Mouse (Mus musculus) heart, postnatal 36 days (tissue): ENCODE data around the gene Mmp24. TPM values are rescaled to one million over a fixed set of nuclear protein-coding genes. Genes with fewer than 3 reads are reported as not detected.
"Not testable (repeated sequence)": the region's sequence is repeated elsewhere in the genome, so short reads cannot be mapped to it uniquely, and the experiment has no call there.

Source experiments
- DNase-seq, 2 experiments: peaks; one replicate each; pipeline ENCODE4 v3.0.0; 2021 to 2022
- intact Hi-C: fragments of 180-260 bp; cut with DNase I; formaldehyde crosslinking; loops from one replicate; pipeline ENCODE4 v1.15.1; 2025
- total RNA-seq, 2 experiments: library from RNA; stranded (reverse); gene quantifications; 2 replicates each; pipeline ENCODE4 v1.2.3; 2021

Gene Mmp24
- total RNA-seq, 2 experiments from 2014 or later: not detected

DNA sequence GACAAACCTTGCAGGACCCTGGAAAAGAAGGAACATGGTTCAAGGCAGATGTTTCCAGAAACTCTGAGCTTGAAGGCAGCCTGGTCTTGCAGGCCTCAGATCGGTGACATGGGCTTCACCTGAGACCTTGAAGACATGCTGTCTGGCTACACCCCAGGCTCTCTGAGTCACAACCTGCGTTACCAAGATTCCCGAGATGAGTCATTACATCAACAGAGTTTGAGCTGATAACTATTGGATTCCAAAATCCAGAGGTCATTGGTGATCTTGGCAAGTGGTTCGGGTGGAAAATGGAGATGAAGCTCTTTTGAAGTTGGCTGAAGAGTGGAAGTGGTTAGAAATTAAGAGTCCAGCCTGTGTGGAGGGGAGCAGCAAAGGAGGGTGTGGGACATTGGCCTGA is 34.5 kb downstream of the Mmp24 start:
- DNase-seq: no peak
- intact Hi-C loops: no loop called here

DNA sequence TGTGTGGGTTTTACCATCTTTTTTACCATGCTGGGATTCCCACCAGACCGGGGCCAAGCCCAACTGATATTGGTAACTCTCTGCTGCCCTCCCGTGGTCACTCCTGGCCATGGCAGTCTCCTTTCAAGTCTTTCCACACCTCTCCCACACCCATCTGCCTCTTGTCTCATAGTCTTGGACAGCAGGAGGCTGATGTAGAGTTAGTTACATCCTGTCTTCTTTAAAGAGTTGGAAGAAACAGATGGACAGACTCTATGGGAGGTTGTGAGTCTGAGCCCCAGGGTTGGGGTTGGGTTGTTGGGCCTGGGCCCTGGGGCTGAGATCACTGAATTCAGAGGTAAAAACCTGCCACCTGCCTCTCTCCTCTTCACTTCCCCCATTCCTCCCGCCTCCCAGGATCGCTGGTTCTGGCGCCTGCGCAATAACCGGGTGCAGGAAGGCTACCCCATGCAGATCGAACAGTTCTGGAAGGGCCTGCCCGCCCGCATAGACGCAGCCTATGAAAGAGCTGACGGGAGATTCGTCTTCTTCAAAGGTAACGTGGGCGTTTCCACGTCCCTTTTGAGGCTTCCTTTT is 36.8 kb downstream of the Mmp24 start:
- intact Hi-C loops: no loop called here
- peak; percentile 68 to 83 for DNase-seq

DNA sequence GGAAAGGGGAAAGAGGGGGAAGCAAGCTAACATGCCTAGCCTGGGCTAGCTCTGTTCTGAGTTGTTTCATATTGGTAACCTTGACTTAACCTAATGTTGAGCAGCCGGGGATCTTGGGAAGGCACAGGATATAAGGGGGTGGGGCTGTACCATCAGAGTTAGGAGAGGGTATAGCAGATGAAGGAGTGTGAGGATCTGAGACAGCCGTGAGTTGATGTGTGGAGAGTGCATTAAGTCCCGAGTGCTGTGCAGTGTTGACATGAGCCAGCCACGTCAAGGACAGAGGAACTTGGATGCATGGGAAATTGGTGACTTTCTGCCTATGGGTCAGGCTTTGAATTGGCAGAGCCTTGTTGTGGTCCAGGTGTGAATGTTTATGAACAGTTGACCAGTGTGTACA is 37.5 kb downstream of the Mmp24 start:
- no peak for DNase-seq
- intact Hi-C loops: no loop called here

DNA sequence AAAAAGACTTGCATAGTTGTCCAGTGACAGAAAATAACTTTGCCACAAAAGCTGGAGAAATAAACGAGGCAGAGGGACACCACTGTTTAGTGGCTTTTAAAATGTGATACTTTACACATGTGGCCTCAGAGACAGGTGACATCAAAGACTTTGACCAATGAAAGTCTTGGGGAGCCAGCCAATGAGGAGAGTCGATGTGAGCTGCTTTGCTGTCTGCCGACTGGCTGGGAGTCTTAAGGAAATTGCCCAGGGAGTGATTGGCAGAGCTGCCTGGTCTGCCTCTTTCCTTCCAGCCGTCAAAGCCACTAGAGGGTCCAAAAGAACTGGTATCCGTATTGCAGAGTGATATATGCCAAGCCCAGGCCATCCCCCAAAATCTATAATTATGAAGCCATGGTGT is 39.7 kb downstream of the Mmp24 start:
- intact Hi-C loops: loop anchor here (5.0 kb wide), 1 partner anchor 123 kb away; the partner anchor contains the start of gene Trpc4ap
- no peak for DNase-seq

DNA sequence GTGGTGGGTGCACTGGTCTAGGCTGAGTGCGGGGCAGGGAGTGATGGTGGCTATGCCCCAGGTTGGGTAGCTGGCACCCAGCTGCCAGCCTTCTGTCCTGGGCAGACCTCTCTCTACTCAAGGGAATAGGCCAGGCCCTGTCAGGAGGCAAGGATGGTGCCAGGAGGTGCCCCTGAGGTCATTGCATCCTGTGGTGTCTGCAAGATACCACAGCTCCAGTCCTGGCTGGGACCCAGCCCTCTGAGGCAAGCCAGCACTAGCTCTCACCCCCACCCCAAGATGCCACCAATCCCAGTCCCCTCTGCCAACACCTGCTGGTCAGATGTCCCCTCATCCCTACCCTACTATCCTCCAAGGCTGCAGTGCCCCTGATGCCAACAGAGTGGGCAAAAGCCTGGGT is 41.0 kb downstream of the Mmp24 start:
- no peak for DNase-seq
- intact Hi-C loops: loop anchor here (5.0 kb wide), 1 partner anchor 124 kb away; the partner anchor contains the start of gene Trpc4ap

DNA sequence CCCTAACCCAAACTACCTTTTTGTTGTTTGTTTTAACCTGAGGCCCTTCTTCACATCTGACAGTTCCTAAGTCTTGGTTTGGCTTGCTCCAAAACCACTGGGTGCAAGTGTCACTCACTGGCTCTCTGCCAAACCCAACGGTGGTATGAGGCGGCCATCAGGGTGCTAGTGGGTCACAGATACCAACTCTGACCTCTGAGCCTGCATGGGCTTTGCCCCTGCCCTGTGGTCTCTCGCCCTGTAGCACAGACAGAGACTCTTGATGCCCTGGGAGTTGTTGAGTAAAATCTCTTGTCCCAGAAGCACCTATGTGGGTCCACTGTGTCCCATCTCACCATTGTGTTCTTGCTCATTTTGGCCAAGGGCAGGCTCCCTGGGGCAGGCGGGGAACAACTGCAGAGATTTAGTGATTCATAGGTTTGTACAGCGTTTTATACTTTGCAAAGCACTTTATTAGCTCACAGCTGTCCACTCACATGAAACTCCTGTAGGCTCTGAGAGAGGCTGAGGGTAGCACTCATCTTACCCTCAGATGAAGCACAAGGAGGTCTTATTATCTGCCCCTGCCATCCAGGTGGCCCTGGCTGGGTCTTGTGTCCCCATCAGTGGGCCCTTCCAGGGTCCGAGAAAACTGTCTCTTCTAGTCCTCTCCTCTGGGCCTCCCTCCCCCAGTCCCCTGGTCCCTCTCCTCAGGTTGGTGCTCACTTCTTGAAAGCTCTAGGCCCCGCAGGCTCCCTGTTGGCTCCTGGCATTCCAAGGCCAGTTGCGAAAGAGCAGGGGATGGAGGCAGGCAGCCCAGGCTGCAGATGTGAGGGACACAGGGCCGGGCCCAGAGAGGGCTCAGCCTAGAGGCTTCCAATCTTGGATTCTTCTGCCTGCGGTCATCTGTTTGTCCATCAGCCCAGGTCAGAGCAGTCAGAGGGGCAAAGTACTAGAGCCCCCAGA is 42.4 kb downstream of the Mmp24 start:
- DNase-seq: peak; percentile 54 to 56
- intact Hi-C loops: loop anchor here (5.0 kb wide), 1 partner anchor 125 kb away; the partner anchor contains the start of gene Trpc4ap

DNA sequence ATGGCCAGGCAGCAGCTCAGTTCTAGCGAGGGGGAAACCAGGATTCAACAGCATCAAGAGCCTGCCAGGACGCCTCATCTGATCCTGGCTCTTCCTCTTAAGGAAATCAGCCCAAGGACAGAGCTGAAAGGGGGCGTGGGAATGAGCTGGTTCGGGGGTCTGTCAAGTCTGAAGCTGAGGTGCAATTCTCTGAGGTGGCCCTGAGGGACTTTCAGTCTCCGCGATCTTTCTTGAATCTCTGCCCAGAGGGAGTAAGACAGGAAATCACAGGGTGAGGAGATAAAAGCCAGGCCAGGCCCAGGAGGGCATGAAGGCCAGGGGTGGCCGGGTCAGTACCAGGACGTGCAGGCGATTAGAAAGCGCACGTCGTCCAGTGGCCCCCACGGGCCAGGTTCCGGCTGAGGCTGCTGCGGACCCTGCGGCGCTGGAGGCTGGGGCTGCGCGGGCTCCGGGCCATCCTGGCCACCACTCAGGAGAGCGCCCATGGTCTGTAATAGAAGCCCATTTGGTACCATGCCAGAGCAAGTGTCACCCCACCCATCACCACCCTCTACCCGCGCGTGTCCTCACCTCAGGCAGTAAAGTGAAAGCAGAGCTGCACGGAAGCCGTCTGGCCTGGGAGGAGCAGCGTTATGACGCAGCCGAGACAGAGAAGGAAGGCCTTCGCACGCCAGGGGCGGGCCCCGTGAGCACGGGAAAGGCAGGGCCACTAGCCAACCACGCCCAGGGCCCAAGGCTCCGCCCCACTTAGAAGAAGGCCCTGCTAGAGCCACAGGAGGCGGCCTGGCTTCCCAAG is 43.7 kb downstream of the Mmp24 start:
- intact Hi-C loops: loop anchor here (5.0 kb wide), 1 partner anchor 126 kb away; the partner anchor contains the start of gene Trpc4ap

DNA sequence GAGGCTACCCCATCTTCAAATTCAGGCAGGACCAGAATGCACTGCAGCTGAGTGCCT is 44.1 kb downstream of the Mmp24 start, which contains the start of gene BC029722:
TSS of gene BC029722 (minus strand) at position 35 of the 57 bp plus-strand sequence.
- intact Hi-C loops: loop anchor here (5.0 kb wide), 1 partner anchor 127 kb away; the partner anchor contains the start of gene Trpc4ap
- no peak for DNase-seq

More for the DNA sequence above, 43.7 kb downstream of the Mmp24 start:
- DNase-seq: peak; percentile 94 to 97

DNA sequence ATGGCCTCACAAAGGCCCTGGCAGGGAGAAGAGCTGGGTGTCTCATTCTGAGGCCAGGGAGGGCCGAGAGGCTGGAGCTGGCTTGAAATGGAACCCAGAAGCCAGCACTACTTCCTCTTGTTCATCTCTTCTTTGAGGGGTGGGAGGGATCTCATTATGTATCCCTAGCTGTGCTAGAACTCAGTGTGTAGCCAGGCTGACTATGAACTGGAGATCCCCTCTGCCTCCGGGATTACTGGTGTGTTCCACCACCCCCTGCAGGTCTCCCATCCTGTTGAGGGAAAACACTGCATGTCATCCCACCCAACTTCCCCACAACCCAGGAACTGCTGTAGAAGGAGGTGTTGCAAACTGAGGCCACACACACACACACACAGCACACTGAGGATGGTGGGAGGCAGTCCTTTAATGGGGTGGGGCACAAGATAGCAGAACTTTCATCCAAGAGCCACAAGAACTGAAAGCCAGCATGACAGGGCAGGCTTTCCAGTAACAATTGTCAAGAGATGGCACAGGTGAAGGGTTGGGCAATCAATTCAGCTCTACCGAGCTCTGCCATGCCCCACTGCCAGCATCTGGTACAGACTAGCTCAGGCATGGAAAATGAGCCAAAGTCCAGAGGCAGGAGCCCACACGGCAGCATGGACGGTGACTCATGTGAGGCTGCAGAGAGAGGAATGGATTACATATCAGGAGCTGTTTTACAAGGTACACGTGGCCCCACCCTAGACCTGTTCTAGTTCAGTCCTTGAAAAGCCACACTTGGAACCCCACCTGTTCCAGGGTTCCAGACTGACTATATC is 44.5 kb downstream of the Mmp24 start:
- no peak for DNase-seq
- intact Hi-C loops: loop anchor here (5.0 kb wide), 1 partner anchor 127 kb away; the partner anchor contains the start of gene Trpc4ap

DNA sequence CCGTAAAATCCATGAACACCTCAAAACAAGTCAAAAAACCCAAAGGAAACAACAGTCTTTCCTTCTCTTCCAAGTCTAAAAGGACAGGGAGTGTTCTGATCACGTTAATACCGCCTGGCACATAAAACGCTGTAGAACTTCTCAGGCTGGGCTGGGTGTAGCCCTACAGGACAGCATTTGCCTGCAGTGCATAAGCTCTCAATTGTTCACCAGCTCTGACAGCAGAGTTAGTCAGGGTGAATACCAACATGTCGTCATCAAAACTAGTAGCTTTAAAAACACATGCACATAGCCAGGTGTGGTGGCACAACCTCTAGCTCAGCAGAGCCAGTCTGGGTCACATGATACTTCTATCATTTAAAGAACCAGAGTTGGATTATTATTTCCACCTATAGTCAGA is 45.6 kb downstream of the Mmp24 start:
- intact Hi-C loops: no loop called here
- no peak for DNase-seq

DNA sequence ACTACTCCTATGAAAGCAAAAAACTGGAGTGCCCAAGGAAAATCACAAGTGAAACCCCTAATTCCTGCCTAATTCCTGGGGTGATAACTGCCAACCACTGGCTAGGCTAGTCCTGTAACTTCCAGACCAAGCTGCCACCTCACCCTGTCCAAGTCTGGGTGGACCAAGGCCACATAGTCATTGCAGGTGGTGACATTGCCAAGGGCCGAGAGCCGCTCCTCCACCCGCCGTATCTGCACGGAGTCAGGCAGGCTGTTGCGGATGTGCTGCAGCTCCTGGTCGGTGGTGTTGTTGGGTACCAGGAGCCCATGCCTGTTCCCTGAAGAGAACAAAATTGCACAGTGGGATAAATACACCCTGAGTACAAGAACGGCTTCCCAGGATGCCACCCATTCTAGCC is 48.6 kb downstream of the Mmp24 start:
- intact Hi-C loops: no loop called here
- DNase-seq: no peak

DNA sequence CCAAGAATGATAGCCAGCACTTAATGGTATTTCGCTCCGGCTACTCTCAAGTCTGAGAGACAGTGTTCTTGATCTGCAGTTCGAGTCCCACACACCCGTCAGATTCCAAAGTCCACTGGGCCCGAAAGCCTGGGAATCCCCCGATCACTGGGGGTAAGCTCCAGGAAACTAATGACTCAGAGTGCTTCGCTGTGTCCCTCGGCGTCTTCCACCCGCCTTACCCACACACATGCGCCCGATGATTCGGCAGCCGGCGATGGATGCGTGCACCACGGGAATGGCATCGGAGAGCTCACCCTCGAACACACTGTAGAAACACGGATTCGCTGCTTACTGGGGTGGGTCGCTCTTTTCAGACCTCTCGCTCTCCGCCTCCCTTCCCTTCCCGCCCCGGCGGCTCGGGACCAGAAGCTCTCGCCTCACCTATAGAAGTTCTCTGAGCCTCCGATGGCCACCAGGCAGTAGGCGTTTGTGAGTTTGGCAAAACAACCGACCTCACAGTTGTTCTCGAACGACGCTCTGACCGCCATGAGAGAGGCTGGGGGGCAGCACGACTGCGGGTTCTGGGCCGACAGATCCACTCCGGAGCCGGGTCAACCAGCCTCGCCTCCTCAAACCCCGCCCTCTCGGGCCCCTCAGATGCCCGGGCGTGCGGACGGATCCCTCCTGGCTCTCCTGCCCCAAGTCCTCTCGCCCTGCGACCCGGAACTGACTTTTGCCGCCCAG is 50.9 kb downstream of the Mmp24 start:
- intact Hi-C loops: no loop called here
- no peak for DNase-seq

DNA sequence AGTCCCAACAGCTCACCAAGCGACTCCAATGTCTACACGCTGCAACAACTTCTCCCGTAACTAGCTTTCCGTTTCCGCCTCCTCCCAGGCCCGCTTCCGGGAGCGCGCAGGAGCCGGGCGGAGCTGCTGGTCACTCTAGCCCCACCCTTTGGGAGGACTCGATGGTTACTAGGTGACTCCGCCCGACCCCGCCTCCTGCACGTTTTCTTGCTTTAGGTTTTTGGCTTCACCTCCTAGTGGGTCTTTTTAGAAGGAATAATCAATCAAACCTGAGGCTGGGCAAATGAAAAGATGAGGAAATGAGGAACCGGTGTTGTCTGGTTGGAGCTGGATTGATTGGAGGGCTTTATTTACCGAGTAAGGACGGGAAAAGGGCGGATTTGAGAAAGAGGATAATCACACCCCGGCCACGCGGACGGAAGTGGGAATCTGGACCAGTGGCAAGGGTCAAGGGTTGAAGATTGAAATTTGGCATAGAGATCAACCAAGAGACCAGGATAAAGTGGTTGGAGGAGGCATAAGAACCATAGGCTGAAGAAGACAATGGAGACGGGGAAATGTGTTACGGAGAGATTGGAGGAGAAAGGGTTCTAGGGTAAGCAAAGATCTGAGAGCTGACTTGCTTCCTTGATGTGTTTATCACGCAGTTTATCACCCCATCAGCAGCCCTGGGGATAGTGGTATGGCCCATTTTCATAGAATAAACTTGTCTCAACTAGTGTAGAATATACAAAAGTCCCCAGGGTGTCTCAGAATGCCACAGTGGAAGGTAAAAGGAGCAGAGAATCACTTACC is 51.7 kb downstream of the Mmp24 start, which contains the start of gene Eif6:
TSS of gene Eif6 (minus strand) at position 296 of the 795 bp plus-strand sequence.
- intact Hi-C loops: no loop called here
- DNase-seq: peak; percentile 82 to 83

DNA sequence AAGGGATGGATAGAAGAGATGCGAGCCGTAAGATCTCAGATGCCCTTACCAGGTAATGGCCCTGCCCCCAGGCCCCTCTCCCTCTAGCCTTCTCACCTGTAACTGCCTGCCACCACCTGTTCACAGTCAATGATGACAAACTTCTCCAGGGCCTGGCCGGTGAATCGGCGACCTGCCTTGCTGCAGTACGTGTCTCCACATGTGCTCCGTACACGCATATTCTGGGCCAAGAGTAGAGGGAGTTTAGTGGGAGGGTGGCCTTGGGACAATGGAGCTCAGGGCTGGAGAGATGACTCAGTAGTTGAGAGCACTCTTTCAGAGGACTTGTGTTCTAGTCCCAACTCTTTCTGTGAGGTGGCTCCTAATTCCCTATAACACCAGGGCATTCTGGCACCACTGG is 55.7 kb downstream of the Mmp24 start:
- intact Hi-C loops: no loop called here
- DNase-seq: no peak

DNA sequence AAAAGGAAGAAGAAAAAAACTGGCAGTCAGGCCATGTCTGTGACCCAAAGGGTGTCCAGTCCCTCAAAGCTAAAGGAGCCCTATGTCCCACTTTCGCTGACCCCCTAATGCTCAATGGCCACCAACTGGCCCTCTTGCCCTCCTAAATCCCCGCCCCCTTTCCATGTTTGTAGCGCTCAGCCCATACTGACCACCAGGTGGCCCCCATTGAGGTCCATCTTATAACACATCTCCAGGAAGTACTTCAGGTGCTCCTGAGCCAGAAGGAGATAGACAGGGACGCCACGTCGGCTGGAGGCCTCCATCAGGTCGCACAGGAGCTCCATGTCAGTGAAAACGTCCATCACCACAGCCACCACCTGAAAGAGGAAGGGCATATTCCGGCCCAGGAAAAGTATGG is 56.2 kb downstream of the Mmp24 start:
- intact Hi-C loops: no loop called here
- DNase-seq: no peak

DNA sequence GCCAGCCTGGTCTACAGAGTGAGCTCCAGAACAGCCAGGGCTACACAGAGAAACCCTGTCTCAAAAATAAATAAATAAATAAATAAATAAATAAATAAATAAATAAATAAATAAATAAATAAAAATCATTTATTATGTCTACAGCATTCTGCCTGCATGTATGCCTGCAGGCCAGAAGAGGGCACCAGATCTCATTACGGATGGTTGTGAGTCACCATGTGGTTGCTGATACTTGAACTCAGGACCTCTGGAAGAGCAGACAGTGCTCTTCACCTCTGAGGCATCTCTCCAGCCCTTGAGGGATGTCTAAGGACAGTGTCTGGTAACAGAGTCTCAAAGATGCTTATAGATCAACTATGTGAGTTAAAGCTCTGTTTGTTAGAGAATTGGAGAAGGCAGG is 56.9 kb downstream of the Mmp24 start:
- intact Hi-C loops, DNase-seq: not testable (repeated sequence)

DNA sequence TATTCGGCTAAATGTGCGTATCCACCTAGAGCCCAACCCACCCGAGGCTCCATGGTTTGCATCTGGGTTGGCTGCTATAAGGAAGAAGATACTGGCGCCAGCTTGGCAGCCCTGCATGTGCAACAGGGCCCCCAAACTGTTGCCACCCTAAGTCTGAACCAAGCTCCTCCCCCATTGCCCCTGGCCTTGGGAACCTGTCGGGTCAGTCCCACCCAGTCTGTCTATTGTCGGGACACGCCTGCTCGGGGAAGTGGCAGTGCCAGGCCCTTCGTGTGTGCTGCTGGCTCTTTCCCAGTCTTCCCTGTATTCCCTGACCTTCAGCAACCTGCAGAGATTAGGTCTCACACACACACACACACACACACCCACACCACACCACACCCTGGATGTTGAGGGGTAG is 59.6 kb downstream of the Mmp24 start, which contains the start of gene Fam83c:
TSS of gene Fam83c (minus strand) at position 123 of the 400 bp plus-strand sequence.
- intact Hi-C loops: no loop called here
- DNase-seq: no peak

DNA sequence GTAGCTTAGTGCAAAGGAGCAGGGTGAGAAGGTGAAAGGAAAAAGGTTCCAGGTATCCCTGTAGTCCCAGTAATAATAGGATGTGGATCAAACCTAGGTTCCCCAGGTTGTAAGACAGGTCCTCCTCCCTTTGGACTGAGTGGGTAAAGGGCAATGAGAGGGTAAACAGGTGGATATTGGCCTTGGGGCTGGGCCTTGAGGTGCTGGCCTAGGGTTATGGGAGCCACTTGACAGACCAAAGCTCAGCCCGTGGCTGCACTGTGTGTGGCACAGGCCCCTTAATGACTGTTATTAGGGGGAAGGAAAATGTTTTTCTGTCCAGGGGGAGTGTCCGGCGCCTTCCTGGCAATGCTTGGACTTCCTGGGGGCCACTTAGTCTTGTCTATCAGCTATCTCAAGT is 62.8 kb downstream of the Mmp24 start:
- DNase-seq: no peak
- intact Hi-C loops: no loop called here

DNA sequence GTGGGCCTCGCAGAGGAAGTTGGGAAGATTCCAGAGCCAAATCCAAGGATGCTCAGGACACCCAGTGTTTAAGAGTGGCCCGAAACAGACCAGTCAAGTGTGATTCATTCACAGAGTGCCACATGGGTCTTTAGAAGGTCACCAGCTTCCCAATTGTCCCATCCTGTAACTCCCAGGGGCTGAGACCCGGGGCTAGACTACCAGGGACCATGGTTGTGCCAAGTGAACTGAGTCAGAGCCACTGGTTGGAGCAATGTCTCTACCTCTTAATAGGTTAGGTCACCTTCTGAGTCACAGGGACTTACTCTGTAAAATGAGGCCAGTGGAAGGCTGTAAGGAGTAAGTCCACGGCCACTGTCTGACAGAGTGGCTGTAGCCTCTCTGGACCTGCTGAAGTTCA is 63.8 kb downstream of the Mmp24 start:
- no peak for DNase-seq
- intact Hi-C loops: no loop called here
